Mouse (Mus musculus) liver, embryonic 16.5 days (tissue): ENCODE results near the gene Mlx. TPM values are rescaled to one million over a fixed set of nuclear protein-coding genes. Genes with fewer than 3 reads are reported as not detected.
A peak's percentile ranks its signal among the peaks of the same experiment; 100 is the strongest.
"Not testable (repeated sequence)": the region's sequence is repeated elsewhere in the genome, so short reads cannot be mapped to it uniquely, and the experiment has no call there.

ENCODE experiments used
- ATAC-seq: fragments of 200-750 bp; cut with Nextera tagmentation; 2 replicates; pipeline ENCODE4 v1.8.0; 2017; ENCODE audit warnings: low read depth, mild to moderate bottlenecking, moderate number of reproducible peaks, moderate library complexity
- H3K27ac ChIP-seq: fragments of 300-500 bp; sonication (generic); 2 replicates; pipeline ENCODE4 v1.5.1; 2014; ENCODE audit warnings: mild to moderate bottlenecking, low read length
- H3K27me3 ChIP-seq: fragments of 300-500 bp; sonication (generic); 2 replicates; pipeline ENCODE4 v1.6.1; 2014; ENCODE audit warnings: low read depth, low read length, mixed read lengths; ENCODE audit not compliant: control insufficient read depth, insufficient read depth
- H3K36me3 ChIP-seq: fragments of 300-500 bp; sonication (generic); 2 replicates; pipeline ENCODE4 v1.6.1; 2014; ENCODE audit warnings: mild to moderate bottlenecking; ENCODE audit not compliant: control insufficient read depth, insufficient read depth
- H3K4me1 ChIP-seq: fragments of 300-500 bp; sonication (generic); 2 replicates; pipeline ENCODE4 v1.6.1; 2014; ENCODE audit warnings: low read depth, low read length, mixed read lengths; ENCODE audit not compliant: control insufficient read depth
- H3K4me2 ChIP-seq: fragments of 300-500 bp; sonication (generic); 2 replicates; pipeline ENCODE4 v1.6.1; 2014; ENCODE audit warnings: low read depth, low read length, mixed read lengths
- H3K4me3 ChIP-seq: fragments of 300-500 bp; sonication (generic); 2 replicates; pipeline ENCODE4 v1.5.1; 2014; ENCODE audit warnings: low read depth, mild to moderate bottlenecking, low read length
- H3K9ac ChIP-seq: fragments of 300-500 bp; sonication (generic); 2 replicates; pipeline ENCODE4 v1.6.1; 2014; ENCODE audit warnings: low read depth, low read length
- H3K9me3 ChIP-seq: fragments of 300-500 bp; sonication (generic); replicated peaks from 2 replicates; pipeline ENCODE4 v1.6.1; 2016; ENCODE audit warnings: low read length; ENCODE audit not compliant: control insufficient read depth
- WGBS: fragments of 180-500 bp; shearing (Covaris S2); extraction: QIAGEN DNeasy Blood & Tissue Kit; methylation state at CpG from one replicate; pipeline ENCODE4 v1.1.7; 2014; ENCODE audit not compliant: insufficient replicate concordance; 5-methylcytosine and 5-hydroxymethylcytosine counted together
- polyA plus RNA-seq: library from polyadenylated mRNA; unstranded; fragments of >200 nt; fragmentation: Nextera tagmentation; extraction: Ambion mirVana; gene quantifications from 2 replicates; pipeline ENCODE4 v1.2.1, GENCODE M21; 2015

The Mlx gene
- polyA plus RNA-seq, 1 experiment from 2014 or later, result 23.8 TPM

GRCm38 (mm10) chr11:101120545-101121188, 33.6 kb downstream of the Mlx start:
- WGBS, result 20% methylated on average over 19 of the region's 19 CpGs
- H3K36me3 ChIP-seq, result peaks cover 6% of the 10 kb centered on the region

GRCm38 (mm10) chr11:101124494-101124893, 37.4 kb downstream of the Mlx start:
- WGBS, result 88% methylated on average over 8 of the region's 8 CpGs
- not testable (repeated sequence) for H3K4me2 ChIP-seq, H3K9me3 ChIP-seq, H3K27me3 ChIP-seq, H3K9ac ChIP-seq, H3K27ac ChIP-seq, H3K4me3 ChIP-seq, ATAC-seq, H3K4me1 ChIP-seq
- H3K36me3 ChIP-seq, result peaks cover 14% of the 10 kb centered on the region

More at GRCm38 (mm10) chr11:101120545-101121188, 33.6 kb downstream of the Mlx start:
- Histone ChIP-seq H3K9ac (peak overlapping the region; percentile 80), H3K9me3 (no peaks in the 10 kb centered on the region), H3K4me2 (peak overlapping the region; percentile 80), H3K4me1 (peaks cover 24% of the 10 kb centered on the region), H3K27me3 (no peaks in the 10 kb centered on the region), H3K27ac (peak overlapping the region; percentile 92), H3K4me3 (peak overlapping the region; percentile 79)
- no peak for ATAC-seq

- not testable (repeated sequence) for H3K4me3 ChIP-seq, H3K9ac ChIP-seq, ATAC-seq, H3K27me3 ChIP-seq, H3K27ac ChIP-seq, H3K9me3 ChIP-seq, H3K4me2 ChIP-seq
- peaks cover 10% of the 10 kb centered on the region for H3K4me1 ChIP-seq
- H3K36me3 ChIP-seq, result peaks cover 14% of the 10 kb centered on the region
- 82% methylated on average over 7 of the region's 9 CpGs for WGBS
These were observed 37.9 kb downstream of the Mlx start for GRCm38 (mm10) chr11:101125008-101125407.

- Histone ChIP-seq H3K27me3 (no peaks in the 10 kb centered on the region), H3K9me3 (no peaks in the 10 kb centered on the region), H3K27ac (no peak overlapping the region), H3K4me2 (no peak overlapping the region), H3K36me3 (peaks cover 14% of the 10 kb centered on the region), H3K4me1 (peaks cover 8% of the 10 kb centered on the region), H3K4me3 (no peak overlapping the region), H3K9ac (no peak overlapping the region)
- no peak for ATAC-seq
- 88% methylated on average over 1 of the region's 1 CpGs for WGBS
These were observed 40.0 kb downstream of the Mlx start for GRCm38 (mm10) chr11:101127075-101127474.

- Histone ChIP-seq H3K4me2 (no peak overlapping the region), H3K27me3 (no peaks in the 10 kb centered on the region), H3K4me3 (no peak overlapping the region), H3K9me3 (no peaks in the 10 kb centered on the region), H3K36me3 (peaks cover 10% of the 10 kb centered on the region), H3K4me1 (peaks cover 8% of the 10 kb centered on the region), H3K27ac (no peak overlapping the region), H3K9ac (no peak overlapping the region)
- no peak for ATAC-seq
- WGBS, result 73% methylated on average over 11 of the region's 11 CpGs
These were observed 42.0 kb downstream of the Mlx start for GRCm38 (mm10) chr11:101128996-101129577.

GRCm38 (mm10) chr11:101130056-101130756, 43.1 kb downstream of the Mlx start:
- Histone ChIP-seq H3K4me2 (no peak overlapping the region), H3K27ac (no peak overlapping the region), H3K27me3 (no peaks in the 10 kb centered on the region), H3K9ac (no peak overlapping the region), H3K9me3 (no peaks in the 10 kb centered on the region), H3K4me1 (peaks cover 8% of the 10 kb centered on the region), H3K36me3 (peaks cover 10% of the 10 kb centered on the region), H3K4me3 (no peak overlapping the region)
- no peak for ATAC-seq
- WGBS, result 36% methylated on average over 18 of the region's 18 CpGs

GRCm38 (mm10) chr11:101131187-101131586, 44.1 kb downstream of the Mlx start:
- Histone ChIP-seq H3K27me3 (no peaks in the 10 kb centered on the region), H3K27ac (no peak overlapping the region), H3K4me1 (peaks cover 8% of the 10 kb centered on the region), H3K9ac (no peak overlapping the region), H3K9me3 (no peaks in the 10 kb centered on the region), H3K4me3 (no peak overlapping the region), H3K4me2 (no peak overlapping the region), H3K36me3 (peaks cover 7% of the 10 kb centered on the region)
- 0 out of 2 replicates have a peak, but pooled peaks have one; percentile 43 for ATAC-seq
- 49% methylated on average over 2 of the region's 2 CpGs for WGBS

GRCm38 (mm10) chr11:101131701-101132100, 44.6 kb downstream of the Mlx start:
- no peaks in the 10 kb centered on the region for H3K9me3 ChIP-seq
- H3K4me3 ChIP-seq, result no peak overlapping the region
- no peak overlapping the region for H3K9ac ChIP-seq
- peaks cover 2% of the 10 kb centered on the region for H3K36me3 ChIP-seq
- WGBS, result 81% methylated on average over 6 of the region's 6 CpGs
- no peaks in the 10 kb centered on the region for H3K27me3 ChIP-seq
- H3K27ac ChIP-seq, result no peak overlapping the region
- H3K4me1 ChIP-seq, result peaks cover 8% of the 10 kb centered on the region
- ATAC-seq, result no peak
- no peak overlapping the region for H3K4me2 ChIP-seq

- Histone ChIP-seq H3K27me3 (no peaks in the 10 kb centered on the region), H3K9me3 (no peaks in the 10 kb centered on the region), H3K36me3 (no peaks in the 10 kb centered on the region), H3K4me3 (no peak overlapping the region), H3K27ac (no peak overlapping the region), H3K4me1 (peaks cover 8% of the 10 kb centered on the region), H3K9ac (no peak overlapping the region), H3K4me2 (no peak overlapping the region)
- no peak for ATAC-seq
- WGBS, result 20% methylated on average over 12 of the region's 12 CpGs
These were observed 46.0 kb downstream of the Mlx start for GRCm38 (mm10) chr11:101133037-101133436.
